Mouse (Mus musculus) MEL (cell line): ENCODE measurements around the gene Tubg1. TPM values are rescaled to one million over a fixed set of nuclear protein-coding genes. Genes with fewer than 3 reads are reported as not detected.

Experiments
- DNase-seq: peaks from one replicate; pipeline ENCODE4 v3.0.0; 2011; ENCODE audit warnings: low read depth, low spot score
- H3K27ac ChIP-seq: 2 replicates; pipeline ENCODE4 v1.5.1; 2012; ENCODE audit warnings: low read depth, mild to moderate bottlenecking, control low read depth, low read length, moderate library complexity; ENCODE audit not compliant: control insufficient read depth
- H3K27me3 ChIP-seq, 2 experiments: fragments of 150-350 bp in 1 of 2; sonication (generic) in 1 of 2; 2 replicates each; pipeline ENCODE4 v1.6.1; 2012; ENCODE audit warnings: low read length in 2 of 2, mild to moderate bottlenecking in 2 of 2, improper control_type of control experiment in 1 of 2, moderate library complexity in 1 of 2; ENCODE audit not compliant: insufficient read depth in 2 of 2, control insufficient read depth in 1 of 2
- H3K36me3 ChIP-seq, 2 experiments: 2 replicates each; pipeline ENCODE4 v1.6.1; 2012 to 2014; ENCODE audit warnings: low read length in 2 of 2, improper control_type of control experiment in 1 of 2, inconsistent platforms in 1 of 2, mild to moderate bottlenecking in 1 of 2; ENCODE audit not compliant: insufficient read depth in 2 of 2, control insufficient read depth in 1 of 2
- H3K4me1 ChIP-seq, 2 experiments: fragments of 150-350 bp in 1 of 2; sonication (generic) in 1 of 2; 2 replicates each; pipeline ENCODE4 v1.6.1; 2012; ENCODE audit warnings: low read length in 2 of 2, improper control_type of control experiment in 1 of 2, mild to moderate bottlenecking in 1 of 2; ENCODE audit not compliant: insufficient read depth in 2 of 2, control insufficient read depth in 1 of 2
- H3K4me3 ChIP-seq, 2 experiments: fragments of 150-350 bp in 1 of 2; sonication (generic) in 1 of 2; 2 replicates each; pipeline ENCODE4 v1.5.1; 2012; ENCODE audit warnings: low read depth in 2 of 2, low read length in 2 of 2, mild to moderate bottlenecking in 2 of 2, moderate library complexity in 2 of 2, control low read depth in 1 of 2, improper control_type of control experiment in 1 of 2; ENCODE audit not compliant: control insufficient read depth in 1 of 2, insufficient read depth in 1 of 2
- H3K79me2 ChIP-seq: 2 replicates; pipeline ENCODE4 v1.6.1; 2012; ENCODE audit warnings: mild to moderate bottlenecking, low read length, moderate library complexity; ENCODE audit not compliant: control insufficient read depth, poor library complexity, insufficient read depth
- H3K9ac ChIP-seq: 2 replicates; pipeline ENCODE4 v1.6.1; 2012; ENCODE audit warnings: low read depth, mild to moderate bottlenecking, control low read depth, low read length, moderate library complexity; ENCODE audit not compliant: control insufficient read depth, poor library complexity, severe bottlenecking
- H3K9me3 ChIP-seq: fragments of 150-350 bp; sonication (generic); replicated peaks from 2 replicates; pipeline ENCODE4 v1.6.1; 2012; ENCODE audit warnings: mild to moderate bottlenecking, low read length, improper control_type of control experiment, moderate library complexity; ENCODE audit not compliant: insufficient read depth
- BHLHE40 ChIP-seq: IDR thresholded peaks from 2 replicates; pipeline ENCODE4 v1.6.1; 2012; ENCODE audit warnings: low read depth, mild to moderate bottlenecking, inconsistent platforms, low read length, improper control_type of control experiment, borderline replicate concordance
- CHD1 ChIP-seq: IDR thresholded peaks from 2 replicates; pipeline ENCODE4 v1.6.1; 2012; ENCODE audit warnings: low read depth, mild to moderate bottlenecking, inconsistent platforms, low read length, improper control_type of control experiment
- CHD2 ChIP-seq: IDR thresholded peaks from 2 replicates; pipeline ENCODE4 v1.6.1; 2011; ENCODE audit warnings: low read length, improper control_type of control experiment
- CTCF ChIP-seq, 3 experiments: IDR thresholded peaks in 2 of 3; conservative IDR thresholded peaks in 1 of 3; 2 replicates each; pipeline ENCODE4 v1.5.1; 2011 to 2012; ENCODE audit warnings: low read length in 3 of 3, low read depth in 2 of 3, mild to moderate bottlenecking in 2 of 3, improper control_type of control experiment in 1 of 3, inconsistent platforms in 1 of 3, mixed read lengths in 1 of 3, moderate library complexity in 1 of 3; ENCODE audit not compliant: control insufficient read depth in 1 of 3, insufficient read depth in 1 of 3, poor library complexity in 1 of 3, severe bottlenecking in 1 of 3
- ELF1 ChIP-seq: IDR thresholded peaks from 2 replicates; pipeline ENCODE4 v1.6.1; 2014; ENCODE audit warnings: low read depth, mild to moderate bottlenecking, inconsistent platforms, low read length, improper control_type of control experiment, moderate library complexity
- ETS1 ChIP-seq: IDR thresholded peaks from 2 replicates; pipeline ENCODE4 v1.6.1; 2012; ENCODE audit warnings: low read depth, mild to moderate bottlenecking, inconsistent platforms, low read length, improper control_type of control experiment, moderate library complexity
- MAZ ChIP-seq: IDR thresholded peaks from 2 replicates; pipeline ENCODE4 v1.6.1; 2012; ENCODE audit warnings: low read depth, mild to moderate bottlenecking, inconsistent platforms, low read length, improper control_type of control experiment
- MEF2A ChIP-seq: IDR thresholded peaks from 2 replicates; pipeline ENCODE4 v1.6.1; 2014; ENCODE audit warnings: low read depth, mild to moderate bottlenecking, inconsistent platforms, low read length, improper control_type of control experiment; ENCODE audit not compliant: poor library complexity, insufficient replicate concordance, severe bottlenecking; ENCODE audit errors: extremely low read depth
- MXI1 ChIP-seq: IDR thresholded peaks from 2 replicates; pipeline ENCODE4 v1.6.1; 2011; ENCODE audit warnings: mild to moderate bottlenecking, low read depth, low read length, improper control_type of control experiment
- MYB ChIP-seq: IDR thresholded peaks from 2 replicates; pipeline ENCODE4 v1.6.1; 2011; ENCODE audit warnings: mild to moderate bottlenecking, low read depth, low read length, improper control_type of control experiment
- MYC ChIP-seq: IDR thresholded peaks from 2 replicates; pipeline ENCODE4 v1.6.1; 2011; ENCODE audit warnings: low read depth, mild to moderate bottlenecking, low read length, improper control_type of control experiment, moderate library complexity
- NRF1 ChIP-seq: IDR thresholded peaks from 2 replicates; pipeline ENCODE4 v1.6.1; 2014; ENCODE audit warnings: low read depth, mild to moderate bottlenecking, inconsistent platforms, low read length, improper control_type of control experiment, moderate library complexity; ENCODE audit not compliant: poor library complexity, insufficient read depth, severe bottlenecking
- POLR2A ChIP-seq, 2 experiments: IDR thresholded peaks; 2 replicates each; pipeline ENCODE4 v1.6.1; 2011 to 2012; ENCODE audit warnings: low read length in 2 of 2, mild to moderate bottlenecking in 2 of 2, control low read depth in 1 of 2, improper control_type of control experiment in 1 of 2, low read depth in 1 of 2, moderate library complexity in 1 of 2; ENCODE audit not compliant: control insufficient read depth in 1 of 2, insufficient read depth in 1 of 2, poor library complexity in 1 of 2
- POLR2AphosphoS2 ChIP-seq: IDR thresholded peaks from 2 replicates; pipeline ENCODE4 v1.6.1; 2011; ENCODE audit warnings: low read length, improper control_type of control experiment
- POLR2AphosphoS5 ChIP-seq: IDR thresholded peaks from 2 replicates; pipeline ENCODE4 v1.6.1; 2012; ENCODE audit warnings: low read depth, borderline replicate concordance, mild to moderate bottlenecking, inconsistent platforms, low read length, moderate library complexity, mixed read lengths
- RCOR1 ChIP-seq: IDR thresholded peaks from 2 replicates; pipeline ENCODE4 v1.6.1; 2012; ENCODE audit warnings: low read depth, mild to moderate bottlenecking, inconsistent platforms, low read length, improper control_type of control experiment
- SIN3A ChIP-seq: IDR thresholded peaks from 2 replicates; pipeline ENCODE4 v1.6.1; 2012; ENCODE audit warnings: low read length, improper control_type of control experiment, inconsistent platforms
- SMC3 ChIP-seq: IDR thresholded peaks from 2 replicates; pipeline ENCODE4 v1.6.1; 2011; ENCODE audit warnings: low read depth, low read length, improper control_type of control experiment
- TAL1 ChIP-seq: IDR thresholded peaks from 2 replicates; pipeline ENCODE4 v1.6.1; 2012; ENCODE audit warnings: mild to moderate bottlenecking, inconsistent platforms, low read length, moderate library complexity, mixed read lengths
- TCF12 ChIP-seq: IDR thresholded peaks from 2 replicates; pipeline ENCODE4 v1.6.1; 2014; ENCODE audit warnings: low read depth, mild to moderate bottlenecking, inconsistent platforms, low read length, improper control_type of control experiment, moderate library complexity
- UBTF ChIP-seq: IDR thresholded peaks from 2 replicates; pipeline ENCODE4 v1.6.1; 2012; ENCODE audit warnings: low read depth, mild to moderate bottlenecking, inconsistent platforms, low read length, improper control_type of control experiment, moderate library complexity, borderline replicate concordance; ENCODE audit not compliant: insufficient read depth
- USF1 ChIP-seq: IDR thresholded peaks from 2 replicates; pipeline ENCODE4 v1.6.1; 2014; ENCODE audit warnings: low read depth, mild to moderate bottlenecking, inconsistent platforms, low read length, improper control_type of control experiment, moderate library complexity
- USF2 ChIP-seq, 2 experiments: IDR thresholded peaks; 2 replicates each; pipeline ENCODE4 v1.6.1; 2011 to 2012; ENCODE audit warnings: improper control_type of control experiment in 2 of 2, low read length in 2 of 2, borderline replicate concordance in 1 of 2, inconsistent platforms in 1 of 2, low read depth in 1 of 2, mild to moderate bottlenecking in 1 of 2; ENCODE audit not compliant: insufficient read depth in 1 of 2
- ZC3H11A ChIP-seq: IDR thresholded peaks from 2 replicates; pipeline ENCODE4 v1.6.1; 2012; ENCODE audit warnings: low read depth, mild to moderate bottlenecking, inconsistent platforms, low read length, improper control_type of control experiment
- ZKSCAN1 ChIP-seq: IDR thresholded peaks from 2 replicates; pipeline ENCODE4 v1.6.1; 2012; ENCODE audit warnings: low read depth, mild to moderate bottlenecking, inconsistent platforms, low read length, improper control_type of control experiment, moderate library complexity
- ZMIZ1 ChIP-seq: IDR thresholded peaks from 2 replicates; pipeline ENCODE4 v1.6.1; 2012; ENCODE audit warnings: low read depth, mild to moderate bottlenecking, inconsistent platforms, low read length, improper control_type of control experiment, moderate library complexity
- polyA plus RNA-seq, 2 experiments: library from polyadenylated mRNA; stranded (reverse) in 1 of 2; unstranded in 1 of 2; fragments of >175 nt in 1 of 2; fragments of >200 nt in 1 of 2; gene quantifications; 2 replicates each; pipeline versions ENCODE4 v1.2.1 to v1.2.4; 2012; ENCODE audit warnings: low replicate concordance in 2 of 2, low read depth in 1 of 2; ENCODE audit not compliant: insufficient read length in 2 of 2, insufficient read depth in 1 of 2, missing spikeins in 1 of 2
- total RNA-seq: library from RNA; depleted of rRNA; stranded (reverse); fragments of 300-350 nt; gene quantifications from 2 replicates; pipeline ENCODE4 v1.2.3, GENCODE M21; 2012

Gene Tubg1
- total and polyA plus RNA-seq, 3 experiments, result 60.0 to 183 (median 125) TPM

DNA sequence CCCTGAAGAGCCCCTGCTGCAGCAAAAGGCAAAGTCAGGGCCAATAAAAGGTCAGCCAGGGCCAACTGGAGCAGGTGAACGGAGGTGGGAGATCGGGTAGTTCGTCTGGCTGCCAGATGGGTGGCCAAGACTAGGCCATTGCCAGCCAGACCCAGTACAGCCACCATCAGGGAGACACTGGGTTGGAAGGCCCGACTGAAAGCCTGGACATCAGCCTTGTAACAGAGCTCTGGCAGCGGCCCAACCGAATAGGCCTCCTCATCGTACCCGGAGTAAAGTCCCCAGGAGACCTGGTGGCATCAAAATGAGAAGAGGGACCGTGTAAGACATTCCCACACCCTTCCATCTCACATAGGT lies 54.6 kb downstream of the Tubg1 start:
- no peaks in the 10 kb centered on the region; the same call in 1 of the 2 replicates for H3K79me2 ChIP-seq
- TF ChIP-seq POLR2A (IDR thresholded peaks at IDR 0.05; ENCODE audit: control insufficient read depth in 1 of 2, insufficient read depth in 1 of 2, low read depth in 1 of 2, low read length in 2 of 2, poor library complexity in 1 of 2), result no peak
- TF ChIP-seq MEF2A, result no peak
- TF ChIP-seq NRF1, result no peak
- no peak for TF ChIP-seq TCF12
- no peak for TF ChIP-seq SIN3A
- TF ChIP-seq ZC3H11A, result no peak
- no peak for TF ChIP-seq ETS1
- no peak for TF ChIP-seq MYB
- TF ChIP-seq ZMIZ1, result no peak
- no peak for TF ChIP-seq POLR2AphosphoS2
- no peak for TF ChIP-seq TAL1
- no peak for TF ChIP-seq UBTF
- TF ChIP-seq USF2 (IDR thresholded peaks at IDR 0.05; ENCODE audit: borderline replicate concordance in 1 of 2, insufficient read depth in 1 of 2, low read depth in 1 of 2, low read length in 2 of 2), result no peak
- TF ChIP-seq MXI1, result no peak
- no peak for TF ChIP-seq MAZ
- TF ChIP-seq CHD1, result no peak
- TF ChIP-seq MYC, result no peak
- TF ChIP-seq, all 39 proteins: peak for 0
- Histone ChIP-seq H3K4me3 (no peak overlapping the region), H3K27ac (no peak overlapping the region), H3K4me1 (peaks cover 0 to 19% of the 10 kb centered on the region in 2 experiments; a peak in 2 of 4 replicates), H3K36me3 (peaks cover 0 to 6% of the 10 kb centered on the region in 2 experiments; a peak in 2 of 4 replicates), H3K9ac (no peak overlapping the region), H3K9me3 (no peaks in the 10 kb centered on the region), H3K27me3 (peaks cover 0 to 4% of the 10 kb centered on the region in 2 experiments; a peak in 2 of 4 replicates)
- DNase-seq, result no peak

DNA sequence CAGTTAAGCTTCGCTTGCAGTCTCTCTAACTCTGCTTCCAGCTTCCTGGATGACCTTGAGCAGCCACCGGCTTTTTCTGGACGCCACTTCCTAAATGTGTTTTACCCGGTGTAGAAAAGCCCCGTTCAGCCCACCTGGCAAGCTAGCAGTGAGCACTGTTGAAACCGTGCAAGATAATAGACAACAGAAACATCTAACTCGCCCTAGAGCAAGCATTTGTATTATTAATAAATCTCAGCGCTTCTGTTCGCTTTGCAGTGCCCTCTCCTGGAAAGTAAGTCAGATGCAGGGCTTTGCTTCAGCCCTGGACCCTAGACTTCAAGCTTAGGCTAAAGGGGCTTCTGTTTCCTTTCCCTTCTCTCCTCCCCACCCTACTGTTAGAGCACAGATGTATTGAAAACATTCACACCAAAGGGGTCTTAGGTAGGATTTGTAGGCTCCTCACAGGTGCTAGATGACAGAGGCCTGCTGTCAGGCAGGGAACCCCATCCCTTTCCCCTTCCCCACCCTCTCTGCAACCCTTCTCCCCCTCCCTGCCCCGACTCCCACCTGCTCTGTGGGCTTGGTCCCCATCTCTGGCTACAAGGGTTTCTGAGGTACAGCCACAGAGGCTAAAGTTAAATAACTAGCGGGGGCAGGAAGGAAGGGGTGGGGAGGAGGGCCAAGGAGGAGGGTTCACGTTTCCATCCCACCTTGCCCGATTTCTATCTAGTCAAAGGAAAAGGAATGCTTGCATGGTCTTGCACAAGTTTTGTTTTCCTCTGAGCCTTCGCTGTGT lies 55.3 kb downstream of the Tubg1 start, which contains the start of gene Ccr10:
TSS of gene Ccr10 (minus strand) at position 593 of the 778 bp plus-strand sequence.
- Histone ChIP-seq H3K9me3 (no peaks in the 10 kb centered on the region), H3K36me3 (peaks cover 0 to 6% of the 10 kb centered on the region in 2 experiments; a peak in 2 of 4 replicates), H3K79me2 (no peaks in the 10 kb centered on the region; the same call in 1 of the 2 replicates), H3K27ac (no peak within 1 kb of the TSS), H3K4me3 (no peak within 1 kb of the TSS), H3K9ac (no peak within 1 kb of the TSS), H3K27me3 (peaks cover 0 to 4% of the 10 kb centered on the region in 2 experiments; a peak in 1 of 4 replicates), H3K4me1 (peaks cover 0 to 17% of the 10 kb centered on the region in 2 experiments; a peak in 2 of 4 replicates)
- no peak for DNase-seq
- TF ChIP-seq MEF2A, result no peak
- no peak for TF ChIP-seq CHD2
- TF ChIP-seq CHD1, result no peak
- TF ChIP-seq POLR2AphosphoS2, result no peak
- TF ChIP-seq ELF1, result no peak
- TF ChIP-seq USF1, result no peak
- peak; percentile 31 for TF ChIP-seq SMC3
- TF ChIP-seq MYB, result no peak
- no peak for TF ChIP-seq ETS1
- TF ChIP-seq POLR2AphosphoS5, result no peak
- TF ChIP-seq TCF12, result no peak
- TF ChIP-seq BHLHE40, result no peak
- TF ChIP-seq POLR2A (IDR thresholded peaks at IDR 0.05; ENCODE audit: control insufficient read depth in 1 of 2, insufficient read depth in 1 of 2, low read depth in 1 of 2, low read length in 2 of 2, poor library complexity in 1 of 2), result no peak
- 0 out of 2 replicates have a peak, but pooled peaks have one; percentile 37 for TF ChIP-seq RCOR1
- TF ChIP-seq UBTF, result no peak
- TF ChIP-seq ZMIZ1, result no peak
- TF ChIP-seq ZKSCAN1, result no peak
- TF ChIP-seq CTCF (IDR thresholded peaks at IDR 0.05 in 2 of 3, conservative IDR thresholded peaks at IDR 0.05 in 1 of 3; ENCODE audit: control insufficient read depth in 1 of 3, insufficient read depth in 1 of 3, low read depth in 2 of 3, low read length in 3 of 3, poor library complexity in 1 of 3, severe bottlenecking in 1 of 3), result peak in 2 of 3 experiments; percentile 2 to 31; a peak in 2 of 6 replicates
